Mouse (Mus musculus): Measurements from ENCODE around the gene Olfm1. TPM values are rescaled to one million over a fixed set of nuclear protein-coding genes. Genes with fewer than 3 reads are reported as not detected.
A peak's percentile ranks its signal among the peaks of the same experiment; 100 is the strongest.

Olfm1 gene
- total RNA-seq (2021) (10 to 100 TPM; 34.9 to 40.4 TPM), polyA plus RNA-seq (2012; rRNA removed) (73.8 and 87.2 TPM in 2 replicates)
- long read RNA-seq, transcript Olfm1-204 (6 exons, 2,513 nt): minor isoform, 11 of 51 reads
- long read RNA-seq, transcript Olfm1-201 (6 exons, 2,757 nt): major isoform, 21 of 51 reads
- long read RNA-seq, transcript Olfm1-205 (4 exons, 1,102 nt): minor isoform, 8 of 51 reads
- long read RNA-seq, partial matches to known transcripts: 2 of 51 reads
- long read RNA-seq, other reads (novel, unspliced or antisense): 5 of 51 reads

- DNase-seq: peak; percentile 71
These were observed at the start of gene Olfm1 for GRCm38 (mm10) chr2:28192821-28193689. Gene Olfm1, plus strand, starts transcription at chr2:28192992.

- no peak for DNase-seq
These were observed 49.3 kb upstream of the Olfm1 start for GRCm38 (mm10) chr2:28143417-28144045.

GRCm38 (mm10) chr2:28145702-28146101, 47.1 kb upstream of the Olfm1 start:
- no peak for DNase-seq

- no peak for DNase-seq
These were observed 46.6 kb upstream of the Olfm1 start for GRCm38 (mm10) chr2:28146152-28146551.

GRCm38 (mm10) chr2:28146685-28147084, 46.1 kb upstream of the Olfm1 start:
- no peak for DNase-seq

GRCm38 (mm10) chr2:28147248-28147794, 45.5 kb upstream of the Olfm1 start:
- no peak for DNase-seq

- no peak for DNase-seq
These were observed 43.1 kb upstream of the Olfm1 start for GRCm38 (mm10) chr2:28149688-28150087.

- DNase-seq: no peak
These were observed 32.2 kb upstream of the Olfm1 start for GRCm38 (mm10) chr2:28160568-28160967.

GRCm38 (mm10) chr2:28165570-28165969, 27.2 kb upstream of the Olfm1 start:
- no peak for DNase-seq

- no peak for DNase-seq
These were observed 23.5 kb upstream of the Olfm1 start for GRCm38 (mm10) chr2:28169336-28169735.

GRCm38 (mm10) chr2:28171962-28172361, 20.8 kb upstream of the Olfm1 start:
- DNase-seq: no peak

- DNase-seq: no peak
These were observed 19.3 kb upstream of the Olfm1 start for GRCm38 (mm10) chr2:28173225-28174141.

GRCm38 (mm10) chr2:28174441-28174840, 18.4 kb upstream of the Olfm1 start:
- DNase-seq: peak; percentile 48

GRCm38 (mm10) chr2:28178600-28178999, 14.2 kb upstream of the Olfm1 start:
- no peak for DNase-seq

- no peak for DNase-seq
These were observed 12.7 kb upstream of the Olfm1 start for GRCm38 (mm10) chr2:28180053-28180452.

GRCm38 (mm10) chr2:28188398-28188944, 4.3 kb upstream of the Olfm1 start:
- DNase-seq: no peak

- no peak for DNase-seq
These were observed 897 bp downstream of the Olfm1 start for GRCm38 (mm10) chr2:28193690-28194087.

GRCm38 (mm10) chr2:28194962-28195617, 2.3 kb downstream of the Olfm1 start:
- peak; percentile 36 for DNase-seq

- DNase-seq: no peak
These were observed 2.9 kb downstream of the Olfm1 start for GRCm38 (mm10) chr2:28195726-28196125.

- DNase-seq: no peak
These were observed 8.6 kb downstream of the Olfm1 start for GRCm38 (mm10) chr2:28201441-28201841.

GRCm38 (mm10) chr2:28204167-28204566, 11.4 kb downstream of the Olfm1 start:
- peak; percentile 90 for DNase-seq

All from adrenal gland, adult 2 months (tissue).